Mouse (Mus musculus): Measurements from ENCODE around the gene Rab19.
"Not testable (repeated sequence)": the region's sequence is repeated elsewhere in the genome, so short reads cannot be mapped to it uniquely, and the experiment has no call there.

Gene Rab19

GRCm38 (mm10) chr6:39381125-39381880 lies at the start of gene Rab19:
Gene Rab19, plus strand, starts transcription at chr6:39381175.
- DNase-seq (ENCODE audit: low read depth, low spot score) = no peak

DNA sequence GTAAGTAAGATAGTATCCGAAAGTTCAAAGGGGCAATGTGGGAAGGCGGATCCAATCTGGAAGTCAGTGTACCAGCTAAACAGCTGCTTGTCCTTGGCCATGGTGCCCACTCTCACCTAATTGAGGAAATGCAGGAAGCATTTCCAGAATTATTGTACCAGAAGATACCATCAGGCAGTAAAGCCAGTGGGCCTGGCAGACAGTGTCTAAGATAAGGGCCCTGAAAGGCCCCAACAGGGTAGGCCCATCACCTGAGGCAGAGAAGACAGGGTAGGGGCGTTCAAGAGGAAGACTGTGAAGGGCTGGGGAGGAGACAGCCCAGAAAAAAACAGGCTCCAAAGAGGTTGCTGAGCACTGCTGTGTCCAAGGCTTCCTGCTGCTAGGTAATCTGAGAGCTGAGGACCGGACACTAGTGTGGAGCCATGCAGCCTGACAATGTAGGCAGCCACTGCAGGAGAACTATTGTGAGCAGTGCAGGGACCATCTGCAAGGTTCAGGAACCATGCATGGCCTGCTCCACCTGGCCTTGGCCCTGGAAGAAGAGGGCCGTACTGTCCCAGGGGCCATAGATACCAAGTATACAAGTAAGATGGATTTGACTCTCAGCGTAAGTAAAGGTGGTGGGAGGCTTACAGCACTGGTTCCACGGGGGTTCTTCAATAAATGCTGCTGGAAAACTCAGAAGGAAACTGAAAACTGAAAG lies 48.8 kb upstream of the Rab19 start:
- no peak for DNase-seq (ENCODE audit: low read depth, low spot score)

DNA sequence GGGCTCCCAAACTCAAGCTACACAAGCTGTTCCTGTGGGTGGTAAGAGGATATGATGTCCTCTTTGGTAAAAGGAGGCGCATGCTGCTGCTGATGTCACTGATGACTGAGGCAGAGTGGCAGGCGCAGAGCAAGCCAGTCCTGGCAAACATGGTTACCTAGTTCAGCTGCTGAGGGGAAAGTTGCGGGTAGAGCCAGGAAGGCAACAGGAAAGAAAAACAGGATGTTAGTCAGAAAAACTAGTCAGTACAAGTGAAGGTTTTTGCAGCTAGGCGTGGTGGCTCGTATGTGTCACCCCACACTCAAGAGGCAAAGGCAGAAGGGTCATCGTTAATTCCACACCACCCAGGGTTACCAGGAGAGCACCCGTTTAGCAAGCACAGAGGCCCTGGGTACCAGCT lies 46.8 kb upstream of the Rab19 start:
- DNase-seq (ENCODE audit: low read depth, low spot score) = peak; percentile 61

GRCm38 (mm10) chr6:39334873-39335272 lies 46.1 kb upstream of the Rab19 start:
- peak; percentile 20 for DNase-seq (ENCODE audit: low read depth, low spot score)

- DNase-seq (ENCODE audit: low read depth, low spot score) = no peak
Observed at GRCm38 (mm10) chr6:39338359-39338758, 42.6 kb upstream of the Rab19 start.

DNA sequence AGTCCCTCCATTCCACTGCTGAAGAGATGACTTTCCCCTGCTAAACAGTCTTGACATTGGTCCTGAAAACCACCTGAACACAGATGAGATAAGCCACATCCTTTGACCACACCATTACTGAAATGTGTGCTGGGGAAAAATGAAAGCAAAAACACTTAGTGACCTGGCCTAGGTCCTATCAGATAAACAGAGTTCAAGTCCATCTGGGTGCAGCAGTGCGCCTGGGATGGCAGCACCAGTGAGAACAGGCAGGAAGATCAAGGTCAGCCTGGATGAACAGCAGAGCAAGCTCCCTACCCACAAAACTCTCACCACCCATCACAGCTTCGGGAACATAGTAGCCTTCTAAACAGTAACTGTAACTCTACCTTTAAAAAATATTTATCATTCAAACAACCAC lies 39.2 kb upstream of the Rab19 start:
- no peak for DNase-seq (ENCODE audit: low read depth, low spot score)

DNA sequence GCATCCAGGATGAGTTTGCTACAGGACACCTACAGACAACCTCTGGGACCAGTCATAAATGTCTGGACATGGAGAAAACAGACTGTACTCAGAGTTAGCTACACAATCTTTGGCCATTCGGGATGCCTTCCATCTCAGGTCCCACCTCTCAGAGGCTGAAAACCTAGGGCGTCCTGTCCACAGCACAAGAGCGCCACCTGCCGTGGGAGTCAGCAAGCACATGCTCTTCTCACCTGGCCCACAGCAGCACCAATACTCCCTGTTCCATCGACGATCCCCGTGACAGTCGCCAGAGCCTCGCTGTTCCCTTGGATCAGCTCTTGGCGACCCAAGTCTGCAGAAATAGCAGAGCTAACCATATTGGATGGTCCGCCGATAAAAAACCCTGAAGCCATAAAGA lies 37.0 kb upstream of the Rab19 start:
- peak; percentile 82 for DNase-seq (ENCODE audit: low read depth, low spot score)

GRCm38 (mm10) chr6:39345430-39345829 lies 35.5 kb upstream of the Rab19 start:
- no peak for DNase-seq (ENCODE audit: low read depth, low spot score)

GRCm38 (mm10) chr6:39346991-39347501 lies 33.9 kb upstream of the Rab19 start:
- no peak for DNase-seq (ENCODE audit: low read depth, low spot score)

DNA sequence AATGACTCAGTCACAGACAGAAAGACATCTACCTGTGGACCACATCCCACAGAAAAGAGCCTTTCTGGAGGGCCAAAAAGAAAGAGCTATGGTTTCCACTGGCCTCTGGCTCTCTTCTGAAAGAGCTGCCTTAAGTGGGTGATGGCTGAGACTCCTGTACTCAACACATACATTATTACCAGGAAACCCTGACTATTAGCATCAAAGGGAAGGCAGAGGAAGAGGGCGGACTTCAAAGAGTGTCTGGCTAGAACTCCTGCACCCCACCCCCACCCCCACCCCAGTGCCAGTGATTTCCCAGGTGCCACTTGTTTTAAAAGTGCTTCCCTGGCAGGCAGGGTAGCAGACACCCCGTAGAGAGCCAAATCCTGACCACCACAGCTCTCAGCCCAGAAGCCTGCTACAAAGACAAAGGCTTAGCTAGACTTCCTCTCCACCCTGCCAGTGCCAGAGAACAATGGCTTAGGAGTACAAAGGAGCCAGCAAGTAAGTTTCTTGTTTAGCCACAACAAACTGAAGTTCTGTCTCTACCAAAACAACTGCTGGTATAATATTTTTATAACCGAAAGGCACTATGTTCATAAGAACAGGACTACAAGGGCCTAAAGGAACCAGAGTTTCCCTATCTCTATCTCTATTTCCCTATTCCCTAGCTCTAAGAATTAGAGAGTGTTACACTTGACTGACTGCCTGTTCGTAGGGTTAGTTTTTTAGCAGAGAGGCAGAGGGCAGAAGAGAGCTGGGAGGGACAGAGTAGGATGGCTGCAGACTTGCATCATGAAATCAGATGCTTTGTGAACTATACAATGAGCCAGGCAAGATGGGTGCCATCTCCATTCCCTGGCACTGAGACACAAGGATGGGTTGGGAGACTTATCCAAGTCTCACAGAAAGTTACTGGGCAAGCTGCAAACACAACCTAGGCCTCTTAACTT lies 32.8 kb upstream of the Rab19 start:
- peak; percentile 28 for DNase-seq (ENCODE audit: low read depth, low spot score)

DNA sequence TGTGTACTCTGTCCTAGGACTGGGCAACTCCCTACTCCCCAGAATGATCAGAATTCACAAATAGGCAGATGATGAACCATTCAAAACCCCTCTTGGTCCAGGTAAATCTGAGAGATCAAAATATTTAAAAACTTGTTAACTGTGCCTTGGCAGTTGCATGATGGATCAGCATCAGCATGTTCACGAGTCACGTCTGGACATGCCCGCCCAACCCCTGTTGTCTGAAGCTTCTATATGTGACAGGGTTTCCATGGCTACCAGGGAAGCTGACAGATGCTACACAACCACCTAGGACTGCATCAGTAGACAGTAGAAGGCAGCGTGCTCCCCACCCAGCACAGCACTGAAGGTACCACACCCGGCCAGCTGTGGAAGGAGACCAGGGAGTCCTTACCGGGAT lies 32.0 kb upstream of the Rab19 start:
- DNase-seq (ENCODE audit: low read depth, low spot score) = no peak

- not testable (repeated sequence) for DNase-seq (ENCODE audit: low read depth, low spot score)
Observed at GRCm38 (mm10) chr6:39359207-39359606, 21.8 kb upstream of the Rab19 start.

DNA sequence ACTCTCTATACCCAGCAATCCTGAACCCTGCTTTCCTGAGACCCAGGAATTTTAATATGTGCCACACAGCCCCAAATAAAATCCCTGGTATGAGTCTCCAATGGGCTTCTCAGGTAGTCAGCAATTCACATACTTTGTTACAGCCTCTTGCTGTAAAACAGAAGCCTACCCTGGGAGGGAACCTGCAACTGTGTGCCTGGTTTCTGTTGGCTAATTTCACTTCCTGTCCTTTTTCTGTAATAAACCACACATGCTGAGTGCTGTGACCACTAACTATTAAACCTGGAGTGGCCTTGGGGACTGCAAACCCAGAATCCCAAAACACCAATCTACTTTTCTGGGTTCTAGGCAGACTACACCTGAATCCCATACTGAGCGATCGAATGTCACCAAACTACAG lies 18.3 kb upstream of the Rab19 start:
- DNase-seq (ENCODE audit: low read depth, low spot score) = no peak

- DNase-seq (ENCODE audit: low read depth, low spot score) = no peak
Observed at GRCm38 (mm10) chr6:39369631-39370030, 11.3 kb upstream of the Rab19 start.

DNA sequence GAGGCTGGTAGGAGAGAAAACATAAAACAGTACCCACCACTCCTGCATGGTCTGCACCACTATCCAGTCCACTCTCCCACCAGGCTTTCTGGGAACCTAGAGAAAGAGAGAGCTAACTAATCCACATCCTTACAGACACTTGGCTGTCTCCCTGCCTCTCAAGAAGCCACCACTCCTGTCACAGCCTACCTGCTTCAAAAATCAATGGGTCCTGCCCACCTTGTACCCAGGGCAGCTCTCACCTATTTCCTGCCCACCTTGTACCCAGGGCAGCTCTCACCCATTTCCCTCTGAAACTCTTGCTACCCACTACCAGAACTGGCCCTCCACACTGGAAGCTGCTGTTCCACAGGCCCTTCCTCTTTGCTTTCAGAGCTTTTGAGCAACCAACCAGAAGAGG lies 8.9 kb upstream of the Rab19 start:
- DNase-seq (ENCODE audit: low read depth, low spot score) = no peak

DNA sequence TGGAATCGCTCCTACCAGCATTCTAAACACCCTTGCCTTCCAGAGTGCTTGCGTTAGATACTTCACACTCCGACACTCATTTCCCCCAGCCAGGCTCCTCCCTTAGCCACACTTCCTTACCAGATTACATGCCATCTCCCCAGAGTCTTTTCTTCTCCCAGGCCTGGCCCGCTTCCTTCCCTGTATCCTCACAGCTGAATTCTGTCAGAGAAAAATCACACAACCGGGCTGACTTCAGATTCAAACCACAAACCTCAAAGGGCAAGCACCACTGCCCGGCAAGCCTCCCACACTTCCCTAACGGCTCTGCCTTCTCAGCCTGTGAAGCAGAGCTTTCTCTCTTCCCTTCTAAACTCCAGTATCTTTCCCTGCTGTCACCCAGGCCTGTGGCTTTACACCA lies 8.2 kb upstream of the Rab19 start:
- peak; percentile 89 for DNase-seq (ENCODE audit: low read depth, low spot score)

GRCm38 (mm10) chr6:39373301-39373955 lies 7.5 kb upstream of the Rab19 start:
- peak; percentile 48 for DNase-seq (ENCODE audit: low read depth, low spot score)

DNA sequence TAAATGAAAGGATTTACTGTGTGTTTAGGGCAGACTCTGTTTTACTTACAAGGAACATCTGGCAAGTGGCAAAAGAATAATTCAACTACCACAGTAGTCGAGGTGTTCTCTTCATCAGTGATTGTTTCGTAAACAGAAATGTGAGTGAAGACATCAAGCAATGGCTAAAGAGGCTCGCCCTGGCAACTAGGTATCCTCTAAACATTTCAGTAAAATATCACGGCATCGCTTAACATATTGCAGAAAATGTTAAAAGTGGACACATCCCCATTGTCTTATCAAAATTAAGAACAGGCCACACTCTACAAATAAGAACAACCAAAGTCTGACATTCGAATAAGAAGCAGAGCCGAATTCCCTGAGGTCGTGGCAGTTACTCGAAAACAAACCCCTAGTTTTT lies 4.2 kb upstream of the Rab19 start:
- DNase-seq (ENCODE audit: low read depth, low spot score) = peak; percentile 33

- DNase-seq (ENCODE audit: low read depth, low spot score) = peak; percentile 88
Observed at GRCm38 (mm10) chr6:39377311-39377827, 3.6 kb upstream of the Rab19 start, which contains the start of gene Slc37a3. Gene Slc37a3, minus strand, starts transcription at chr6:39377675.

- peak; percentile 27 for DNase-seq (ENCODE audit: low read depth, low spot score)
Observed at GRCm38 (mm10) chr6:39378161-39378835, 2.7 kb upstream of the Rab19 start.
